Mouse (Mus musculus): ENCODE data around the gene Smco2.

DNA sequence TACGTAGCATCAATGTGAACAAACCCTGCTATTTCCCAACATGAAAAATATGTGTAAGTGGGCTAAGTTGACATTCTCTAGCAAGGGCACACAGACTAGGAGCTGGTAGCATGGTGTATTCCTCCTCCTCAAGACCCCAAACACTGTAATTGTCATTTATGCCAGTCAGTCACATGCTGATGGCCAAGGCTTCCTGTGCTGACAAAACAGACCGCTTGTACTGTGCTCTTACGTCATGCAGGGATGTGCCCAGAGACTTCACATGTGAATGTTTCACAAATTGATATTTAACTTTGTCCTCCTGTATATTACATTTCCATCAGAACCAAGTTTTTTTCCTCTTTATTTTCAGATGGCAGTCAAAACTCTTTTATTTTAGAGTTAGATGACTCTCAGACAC lies 67.5 kb downstream of the Smco2 start:
- TF ChIP-seq TAL1 (IDR thresholded peaks at IDR 0.05; ENCODE audit: low read length) = no peak
- TF ChIP-seq GATA1 (IDR thresholded peaks at IDR 0.05; ENCODE audit: low read length) = no peak
